Mouse (Mus musculus): ENCODE results near the gene Ryr2.

DNA sequence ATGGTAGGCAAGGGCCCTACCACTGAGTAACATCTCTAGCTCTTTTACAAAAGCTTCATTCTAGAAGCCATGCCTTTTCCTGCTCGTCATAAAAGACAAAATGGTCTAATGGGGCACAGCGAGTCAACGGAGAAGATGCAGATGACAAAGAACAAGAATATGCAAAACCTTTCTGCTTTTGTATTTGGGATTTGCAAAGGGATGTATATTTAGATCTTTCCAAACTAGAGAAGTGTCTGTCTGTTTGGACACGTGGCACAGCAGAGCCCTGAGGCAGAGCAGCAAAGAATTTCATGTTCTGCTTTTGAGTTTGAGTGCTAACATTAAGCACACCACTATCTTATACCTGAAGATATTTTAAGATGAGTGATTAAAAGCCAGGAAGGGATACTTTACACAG lies 224.4 kb downstream of the Ryr2 start:
- TF ChIP-seq EP300 (IDR thresholded peaks at IDR 0.05): no peak
- TF ChIP-seq CTCF (IDR thresholded peaks at IDR 0.05): no peak

Data from lung, postnatal 0 days (tissue).